Mouse (Mus musculus) erythroblast, embryonic 14.5 days (primary cell): ENCODE measurements at regions not wholly inside any gene's neighbourhood (a gene's known extent, or its start where the extent isn't known, plus 50 kb on each side); places are given as distances from the start of the nearest gene placed in this dataset.

ENCODE experiments used
- GATA1 ChIP-seq: IDR thresholded peaks from 2 replicates; pipeline ENCODE4 v1.6.1; 2012; ENCODE audit warnings: low read length, inconsistent platforms, mixed read lengths
- TAL1 ChIP-seq: IDR thresholded peaks from 3 replicates; pipeline ENCODE4 v1.6.1; 2012; ENCODE audit warnings: low read length, inconsistent platforms, mixed read lengths

GRCm38 (mm10) chr17:79451141-79451860 lies 96.4 kb upstream of the Cdc42ep3 start:
- TF ChIP-seq GATA1 (no peak), TAL1 (no peak)
